Mouse (Mus musculus): ENCODE data around the gene Thy1. TPM values are rescaled to one million over a fixed set of nuclear protein-coding genes. Genes with fewer than 3 reads are reported as not detected.
A peak's percentile ranks its signal among the peaks of the same experiment; 100 is the strongest.

Thy1 gene
- total and polyA plus RNA-seq, 3 experiments: 25.0 to 49.6 (median 46.9) TPM

GRCm38 (mm10) chr9:44067241-44067959, 24.2 kb downstream of the Thy1 start:
- DNase-seq: peak; percentile 43

- peak; percentile 49 for DNase-seq
Observed at GRCm38 (mm10) chr9:44067960-44068330, 24.8 kb downstream of the Thy1 start.

DNA sequence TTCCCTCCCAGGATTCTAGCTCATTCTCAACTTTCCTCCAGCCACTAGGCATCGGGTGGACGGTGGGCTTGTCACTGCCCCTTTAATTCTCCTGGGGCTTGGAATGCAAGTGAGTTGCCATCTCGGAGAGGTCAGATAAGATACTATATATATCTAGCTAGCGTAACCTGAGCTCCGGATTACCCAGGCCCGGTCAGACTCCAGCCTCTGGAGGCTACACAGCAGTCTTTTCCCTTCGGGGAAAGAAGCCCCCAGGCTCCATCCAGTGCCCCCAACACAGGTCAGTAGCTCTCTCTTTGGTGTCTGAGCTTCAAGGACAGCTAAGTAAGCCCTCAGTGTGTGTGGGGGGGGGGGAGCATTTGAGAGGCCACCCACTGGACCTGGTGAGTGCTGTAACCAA, 26.1 kb downstream of the Thy1 start:
- DNase-seq: no peak

DNA sequence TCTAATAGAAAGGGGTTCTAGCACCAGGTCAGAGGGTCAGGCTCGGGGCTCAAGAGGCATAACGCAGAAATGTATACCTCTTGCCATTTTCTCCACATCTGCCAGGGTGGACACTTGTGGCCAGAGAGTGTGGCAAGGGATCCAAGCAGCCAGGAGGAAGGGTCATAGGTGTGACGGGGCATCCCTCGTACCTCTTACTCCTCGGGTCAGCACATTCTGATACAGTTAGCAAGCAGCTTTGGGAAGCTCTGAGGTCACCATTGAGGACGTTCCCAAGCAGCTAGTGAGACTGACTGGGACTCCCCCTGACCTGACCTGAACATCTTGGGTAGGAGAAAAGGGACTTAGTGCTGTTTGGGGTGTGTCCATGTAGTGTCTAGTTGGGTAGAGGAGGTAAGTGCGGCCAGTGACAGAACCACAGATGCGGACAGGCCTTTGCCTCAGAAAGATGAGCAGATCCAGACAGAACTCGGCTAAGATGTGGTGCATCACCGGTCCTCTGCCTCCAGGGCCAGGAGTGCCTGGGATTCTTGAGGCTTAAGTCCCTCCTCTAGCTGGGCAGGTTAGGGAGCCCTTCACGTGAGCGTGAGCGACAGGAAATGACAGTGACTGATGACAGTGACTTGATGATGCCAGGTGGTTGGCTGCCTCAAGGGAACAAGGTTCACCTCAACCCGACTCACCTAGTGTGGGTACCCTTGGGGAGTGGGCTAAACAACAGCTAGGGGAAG, 27.1 kb downstream of the Thy1 start:
- DNase-seq: no peak

GRCm38 (mm10) chr9:44070844-44071231, 27.7 kb downstream of the Thy1 start:
- no peak for DNase-seq

- peak; percentile 70 for DNase-seq
Observed at GRCm38 (mm10) chr9:44071914-44072598, 28.9 kb downstream of the Thy1 start.

DNA sequence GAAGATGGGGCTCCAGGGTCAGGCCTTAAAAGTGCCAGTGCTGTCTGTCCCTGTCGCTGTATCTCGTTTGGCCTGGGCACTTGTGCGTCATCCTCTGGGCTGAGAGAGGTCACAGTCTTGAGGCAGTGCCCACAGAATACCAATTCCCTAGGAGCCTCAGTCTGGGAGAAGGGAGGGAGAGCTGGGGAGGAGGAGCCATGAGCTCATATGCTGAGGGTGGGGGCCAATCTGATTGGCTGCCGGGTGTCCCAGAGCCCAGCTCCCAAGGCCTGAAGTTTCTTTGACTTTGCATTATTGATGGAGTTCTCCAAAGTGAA, 29.4 kb downstream of the Thy1 start:
- peak; percentile 90 for DNase-seq

- no peak for DNase-seq
Observed at GRCm38 (mm10) chr9:44073115-44073514, 29.9 kb downstream of the Thy1 start.

DNA sequence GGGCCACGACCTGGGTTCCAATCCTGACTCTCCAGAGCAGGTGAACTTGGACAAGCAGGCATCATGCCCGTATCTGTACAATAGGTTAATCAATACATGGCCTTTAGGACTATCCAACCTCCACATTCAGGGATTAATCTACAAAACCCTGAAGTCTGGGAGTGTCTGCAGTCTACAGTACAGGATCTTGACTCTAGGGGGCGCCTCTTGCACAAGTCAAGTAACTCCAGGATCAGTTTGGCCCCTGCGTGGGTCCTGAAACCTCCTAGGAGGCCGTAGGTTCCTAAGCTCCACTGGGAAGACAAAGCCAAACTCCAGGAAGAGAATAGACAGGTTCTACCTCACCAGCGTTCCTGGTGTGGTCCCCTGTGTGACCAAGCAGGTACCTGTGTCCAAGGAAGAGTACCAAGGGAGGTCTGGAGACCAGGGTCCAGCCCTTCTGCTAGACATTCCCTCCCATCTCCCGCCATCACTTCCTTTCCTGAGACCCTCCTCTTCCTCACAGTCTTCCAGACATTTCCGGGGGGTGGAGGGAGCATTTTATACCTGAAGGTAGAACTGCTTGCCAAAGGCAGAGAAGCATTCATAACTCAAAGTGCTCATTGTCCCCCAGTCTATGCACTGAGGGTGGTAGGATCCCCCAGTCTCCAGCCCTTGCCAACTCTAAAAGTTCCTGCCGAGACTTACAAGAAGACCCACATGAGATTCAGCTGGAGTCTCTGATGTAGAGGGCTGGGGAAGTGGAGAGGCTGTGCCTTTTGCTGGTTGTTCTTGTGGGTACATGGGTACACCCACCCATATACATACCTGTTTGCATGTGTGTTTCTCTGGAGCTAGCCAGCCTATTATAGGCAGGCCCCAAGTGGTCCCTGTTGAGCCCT, 31.5 kb downstream of the Thy1 start:
- no peak for DNase-seq

DNA sequence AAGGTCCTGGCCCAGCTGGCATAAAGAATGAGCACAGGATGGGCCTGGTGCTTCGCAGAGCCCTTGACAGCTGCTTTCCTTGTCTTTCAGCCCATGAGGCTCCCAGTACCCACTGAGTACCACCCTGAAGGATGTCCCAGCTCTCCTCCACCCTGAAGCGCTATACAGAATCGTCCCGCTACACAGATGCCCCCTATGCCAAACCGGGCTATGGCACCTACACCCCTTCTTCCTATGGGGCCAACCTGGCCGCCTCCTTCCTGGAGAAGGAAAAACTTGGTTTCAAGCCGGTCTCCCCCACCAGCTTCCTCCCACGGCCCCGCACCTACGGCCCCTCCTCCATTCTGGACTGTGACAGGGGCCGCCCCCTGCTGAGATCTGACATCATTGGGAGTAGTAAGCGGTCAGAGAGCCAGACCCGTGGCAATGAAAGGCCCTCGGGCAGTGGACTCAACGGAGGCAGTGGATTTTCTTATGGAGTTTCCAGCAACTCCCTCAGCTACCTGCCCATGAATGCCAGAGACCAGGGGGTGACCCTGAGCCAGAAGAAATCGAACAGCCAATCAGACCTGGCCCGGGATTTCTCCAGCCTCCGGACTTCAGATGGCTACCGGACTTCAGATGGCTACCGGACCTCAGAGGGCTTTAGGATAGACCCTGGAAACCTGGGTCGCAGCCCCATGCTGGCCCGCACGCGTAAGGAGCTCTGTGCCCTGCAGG, 32.3 kb downstream of the Thy1 start:
- no peak for DNase-seq

DNA sequence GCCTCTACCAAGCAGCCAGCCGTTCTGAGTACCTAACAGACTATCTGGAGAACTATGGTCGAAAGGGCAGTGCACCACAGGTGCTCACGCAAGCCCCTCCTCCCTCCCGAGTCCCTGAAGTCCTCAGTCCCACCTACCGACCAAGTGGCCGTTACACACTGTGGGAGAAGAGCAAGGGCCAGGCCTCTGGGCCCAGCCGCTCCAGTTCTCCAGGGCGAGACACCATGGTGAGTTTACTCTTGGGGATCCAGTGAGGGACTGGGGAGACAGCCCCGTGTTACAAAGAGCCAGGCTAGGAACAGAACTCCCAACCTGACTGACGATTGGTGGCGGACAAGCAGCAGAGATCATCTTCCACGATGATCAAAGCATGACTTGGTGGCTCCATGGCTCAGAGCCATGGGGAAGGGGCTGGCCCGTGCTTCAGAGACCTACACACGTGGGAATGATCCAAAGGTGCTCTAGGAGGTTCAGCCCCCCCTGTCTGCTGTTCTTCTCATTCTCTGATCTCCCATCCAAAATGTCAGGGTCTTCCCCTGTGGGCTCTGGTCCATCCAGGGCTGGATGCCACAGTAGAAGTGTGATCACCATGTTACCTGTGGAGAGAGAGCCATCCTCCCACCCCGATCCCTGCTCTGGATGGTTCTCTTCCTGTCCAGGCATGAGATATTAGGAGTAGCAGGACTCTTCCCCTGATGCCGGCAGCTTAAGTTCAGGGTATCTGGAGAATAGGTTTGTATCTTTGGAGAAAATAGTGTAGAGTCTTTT, 33.0 kb downstream of the Thy1 start:
- no peak for DNase-seq

DNA sequence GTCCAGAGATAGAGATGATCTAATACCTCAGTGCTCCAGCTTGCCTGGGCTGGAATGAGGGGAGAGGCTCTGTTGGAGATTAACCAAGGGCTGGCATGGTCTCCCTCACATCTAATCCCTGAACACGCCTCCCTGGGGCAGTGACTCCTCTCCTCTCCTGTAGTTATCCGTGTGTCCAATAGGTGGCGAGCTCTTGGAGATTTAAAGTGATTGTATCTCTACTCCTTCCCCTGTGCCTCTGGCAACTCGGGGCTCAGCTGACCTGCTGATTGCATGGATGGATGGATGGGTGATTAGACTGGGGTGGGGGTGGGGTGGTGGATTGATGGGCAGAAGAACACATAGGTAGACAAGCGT, 33.6 kb downstream of the Thy1 start:
- peak; percentile 57 for DNase-seq

DNA sequence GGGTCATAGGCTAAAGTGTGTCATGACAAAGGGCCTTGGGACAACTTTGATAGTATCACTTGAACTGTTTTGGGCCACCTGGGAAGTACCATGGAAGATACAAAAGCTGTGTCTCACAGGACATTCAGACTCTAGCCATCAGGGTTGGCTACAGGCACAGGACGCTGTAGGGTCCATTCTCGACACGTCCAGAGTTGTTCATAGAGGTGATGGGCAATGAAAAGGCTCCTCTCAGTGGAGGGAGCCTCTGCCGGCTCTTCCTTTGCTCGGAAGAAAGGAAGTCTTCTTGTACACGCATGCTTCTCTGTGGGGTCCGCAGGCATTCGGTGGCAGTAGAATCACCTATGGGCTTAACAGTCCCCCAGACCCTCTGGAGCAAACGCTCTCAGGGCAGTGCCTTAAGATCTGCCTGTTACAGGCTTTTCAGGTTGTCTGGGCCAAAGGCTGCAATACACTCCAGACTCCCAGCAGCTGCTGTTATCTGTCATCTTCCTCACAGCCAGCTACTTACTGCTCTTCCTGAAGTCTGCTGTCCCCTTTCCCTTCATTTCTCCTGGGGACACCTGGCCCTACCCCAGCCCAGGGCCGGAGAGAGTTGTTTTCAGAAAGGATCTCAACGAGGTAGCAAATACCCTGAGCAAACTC, 34.2 kb downstream of the Thy1 start:
- DNase-seq: no peak

GRCm38 (mm10) chr9:44078136-44078797, 35.1 kb downstream of the Thy1 start:
- no peak for DNase-seq

DNA sequence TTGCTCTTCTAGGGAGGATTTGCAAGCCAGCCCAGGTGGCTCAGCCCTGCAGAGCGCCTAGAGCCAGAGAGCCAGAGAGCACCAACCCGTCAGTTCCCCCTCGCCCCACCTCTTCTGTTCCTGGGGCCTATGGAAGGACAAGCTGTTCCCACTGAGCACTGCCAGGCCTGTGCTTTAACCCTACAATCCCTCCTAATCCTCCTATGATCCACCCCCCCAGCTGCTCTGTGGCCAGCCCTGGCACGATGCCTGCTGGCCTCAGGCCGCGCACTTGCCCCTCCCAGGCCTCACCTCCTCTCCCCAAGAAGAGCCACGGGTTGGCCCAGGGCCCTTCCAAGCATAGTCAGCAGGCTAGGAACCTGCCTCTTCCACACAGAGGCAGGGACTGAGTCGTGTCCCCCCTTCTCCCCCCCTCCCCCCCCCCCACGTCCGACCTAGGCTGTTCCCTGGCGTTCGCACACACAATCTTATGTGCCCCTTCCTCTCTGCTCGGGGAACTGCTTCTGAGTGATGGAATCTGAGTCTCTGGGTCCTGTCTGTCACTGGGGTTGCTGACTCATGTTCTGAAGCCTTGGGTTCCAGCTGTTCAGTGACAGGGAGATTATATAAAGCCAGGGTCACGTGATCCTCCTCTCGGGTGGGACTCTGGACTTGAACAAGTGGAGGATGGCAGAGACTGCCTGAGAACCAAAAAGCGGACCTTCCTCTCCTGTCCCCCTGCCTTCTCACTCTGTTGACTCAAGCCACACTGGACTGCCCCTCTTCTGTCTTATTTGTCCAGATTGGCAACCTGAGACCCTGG, 36.0 kb downstream of the Thy1 start:
- DNase-seq: peak; percentile 91

GRCm38 (mm10) chr9:44079997-44080780, 37.0 kb downstream of the Thy1 start:
- no peak for DNase-seq

DNA sequence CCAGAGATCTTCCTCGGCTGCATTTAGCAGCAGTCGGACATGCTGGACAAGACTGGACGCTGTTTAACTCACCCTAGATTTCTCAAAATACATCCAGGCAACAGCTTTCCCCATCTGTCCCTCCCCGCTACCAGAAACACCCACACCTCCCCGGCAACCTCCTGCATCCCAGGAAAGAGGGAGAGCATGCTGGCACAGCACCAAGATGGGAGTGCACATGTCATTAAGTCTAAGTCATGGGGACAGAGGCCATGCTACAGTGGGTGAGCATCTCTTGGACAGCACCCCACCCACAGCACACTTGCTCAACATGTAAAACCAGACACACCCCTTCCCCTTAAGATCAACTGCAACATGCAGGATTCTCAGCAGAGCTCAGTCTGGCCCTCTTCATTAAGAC, 37.8 kb downstream of the Thy1 start:
- DNase-seq: no peak

- DNase-seq: no peak
Observed at GRCm38 (mm10) chr9:44081581-44081980, 38.4 kb downstream of the Thy1 start.
